Mouse (Mus musculus) forebrain, embryonic 13.5 days (tissue): ENCODE data around the gene Tasp1. TPM values are rescaled to one million over a fixed set of nuclear protein-coding genes. Genes with fewer than 3 reads are reported as not detected.
"Not testable (repeated sequence)": the region's sequence is repeated elsewhere in the genome, so short reads cannot be mapped to it uniquely, and the experiment has no call there.

ENCODE experiments used
- ATAC-seq: fragments of 200-750 bp; cut with Nextera tagmentation; 2 replicates; pipeline ENCODE4 v1.8.0; 2017
- H3K27ac ChIP-seq: fragments of 300-500 bp; sonication (generic); 2 replicates; pipeline ENCODE4 v1.5.1; 2015; ENCODE audit warnings: inconsistent platforms, mild to moderate bottlenecking, moderate library complexity
- H3K27me3 ChIP-seq: fragments of 300-500 bp; sonication (generic); 2 replicates; pipeline ENCODE4 v1.6.1; 2015; ENCODE audit warnings: mild to moderate bottlenecking, inconsistent platforms
- H3K36me3 ChIP-seq: fragments of 300-500 bp; sonication (generic); 2 replicates; pipeline ENCODE4 v1.6.1; 2015; ENCODE audit warnings: mild to moderate bottlenecking, inconsistent platforms; ENCODE audit not compliant: poor library complexity, severe bottlenecking
- H3K4me1 ChIP-seq: fragments of 300-500 bp; sonication (generic); 2 replicates; pipeline ENCODE4 v1.6.1; 2015; ENCODE audit warnings: inconsistent platforms
- H3K4me2 ChIP-seq: fragments of 300-500 bp; sonication (generic); 2 replicates; pipeline ENCODE4 v1.6.1; 2015; ENCODE audit warnings: inconsistent platforms, mild to moderate bottlenecking, moderate library complexity
- H3K4me3 ChIP-seq: fragments of 300-500 bp; sonication (generic); 2 replicates; pipeline ENCODE4 v1.5.1; 2015; ENCODE audit warnings: mild to moderate bottlenecking, inconsistent platforms
- H3K9ac ChIP-seq: fragments of 300-500 bp; sonication (generic); 2 replicates; pipeline ENCODE4 v1.6.1; 2015; ENCODE audit warnings: mild to moderate bottlenecking, inconsistent platforms
- H3K9me3 ChIP-seq: fragments of 300-500 bp; sonication (generic); replicated peaks from 2 replicates; pipeline ENCODE4 v1.6.1; 2016; ENCODE audit warnings: inconsistent platforms
- WGBS: fragments of 180-500 bp; shearing (Covaris S2); methylation state at CpG from one replicate; pipeline ENCODE4 v1.1.7; 2015; 5-methylcytosine and 5-hydroxymethylcytosine counted together
- polyA plus RNA-seq: library from polyadenylated mRNA; unstranded; fragments of >200 nt; fragmentation: Nextera tagmentation; extraction: Ambion mirVana; gene quantifications from 2 replicates; pipeline ENCODE4 v1.2.1, GENCODE M21; 2015

Gene Tasp1
- polyA plus RNA-seq, 1 experiment from 2014 or later: 16.1 TPM

DNA sequence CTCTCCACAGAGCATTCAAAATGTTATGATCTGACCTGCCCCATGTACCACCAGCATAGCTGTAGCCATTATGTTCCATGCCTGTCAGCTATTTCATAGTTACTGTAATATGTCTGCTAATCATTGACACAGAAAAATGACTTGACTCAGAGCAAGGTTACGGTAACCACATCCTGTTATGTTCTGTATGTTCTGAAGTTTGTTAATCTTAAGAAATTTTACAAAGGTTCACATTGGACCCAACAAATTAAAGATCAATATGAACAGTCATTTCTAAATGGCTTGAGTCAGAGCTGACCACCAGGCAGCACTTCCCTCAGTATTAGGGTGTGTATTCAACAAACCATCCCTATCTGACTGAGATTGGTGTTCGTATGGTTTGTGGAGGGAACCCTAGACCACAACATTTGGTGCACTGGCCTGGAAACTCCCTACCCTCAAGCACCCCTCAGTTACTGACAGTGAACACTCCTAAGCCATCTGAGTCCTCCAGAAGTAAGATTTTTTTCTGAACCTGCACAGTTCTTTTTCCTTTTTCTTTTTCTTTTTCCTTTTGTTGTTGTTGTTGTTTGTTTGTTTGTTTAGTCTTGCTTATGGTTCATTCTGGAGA is 24.0 kb downstream of the Tasp1 start:
- Histone ChIP-seq H3K27me3 (no peaks in the 10 kb centered on the region), H3K27ac (no peak overlapping the region), H3K4me2 (no peak overlapping the region), H3K4me3 (no peak overlapping the region), H3K9me3 (no peaks in the 10 kb centered on the region), H3K4me1 (no peaks in the 10 kb centered on the region), H3K9ac (no peak overlapping the region), H3K36me3 (peaks cover 23% of the 10 kb centered on the region)
- no peak for ATAC-seq
- WGBS: 94% methylated on average over 2 of the region's 2 CpGs

DNA sequence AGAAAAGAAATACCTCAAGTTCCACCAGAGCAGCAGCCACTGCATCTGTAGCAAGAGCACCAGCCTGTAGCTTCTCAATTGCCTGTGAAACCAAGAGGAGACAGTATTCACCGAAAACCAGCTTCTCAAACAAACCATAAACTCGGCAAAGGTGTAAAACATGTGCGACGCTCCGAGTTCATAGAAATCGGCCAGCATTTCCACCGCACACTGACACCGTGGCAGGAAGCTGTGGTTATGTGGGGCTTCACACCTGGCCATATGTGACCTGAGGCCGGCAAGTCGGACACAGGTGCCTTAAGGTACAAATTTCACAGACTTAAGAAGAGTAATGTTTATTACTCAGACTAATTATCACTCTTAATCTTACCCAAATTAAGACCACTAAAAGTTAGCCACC is 24.5 kb downstream of the Tasp1 start:
- H3K27me3 ChIP-seq: no peaks in the 10 kb centered on the region
- H3K4me2 ChIP-seq: no peak overlapping the region
- H3K36me3 ChIP-seq: peaks cover 20% of the 10 kb centered on the region
- H3K9me3 ChIP-seq: no peaks in the 10 kb centered on the region
- no peak overlapping the region for H3K27ac ChIP-seq
- no peak for ATAC-seq
- no peak overlapping the region for H3K9ac ChIP-seq
- H3K4me1 ChIP-seq: no peaks in the 10 kb centered on the region
- 98% methylated on average over 10 of the region's 10 CpGs for WGBS
- no peak overlapping the region for H3K4me3 ChIP-seq

DNA sequence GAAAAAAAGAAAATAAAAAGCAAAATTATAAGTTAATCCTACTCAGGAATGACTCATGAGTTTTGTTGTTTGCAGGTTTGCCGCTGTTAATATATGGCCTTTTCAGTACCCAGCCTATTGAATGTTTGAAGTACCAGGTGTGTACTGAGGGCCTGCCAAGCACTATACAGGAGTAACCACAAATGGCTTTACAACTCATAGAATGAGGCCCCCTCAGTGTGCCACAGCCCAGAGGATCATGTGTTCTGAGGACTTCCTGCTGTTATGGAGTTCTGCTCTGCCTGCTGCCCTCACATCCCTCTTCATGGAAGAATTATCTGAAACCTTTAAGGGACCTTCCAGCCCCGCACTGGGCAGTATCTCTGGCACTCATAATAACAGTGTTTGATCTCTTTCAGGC is 29.1 kb downstream of the Tasp1 start:
- Histone ChIP-seq H3K4me2 (no peak overlapping the region), H3K36me3 (peaks cover 15% of the 10 kb centered on the region), H3K9ac (no peak overlapping the region), H3K27me3 (no peaks in the 10 kb centered on the region), H3K27ac (no peak overlapping the region), H3K9me3 (no peaks in the 10 kb centered on the region), H3K4me1 (no peaks in the 10 kb centered on the region), H3K4me3 (no peak overlapping the region)
- 92% methylated on average over 2 of the region's 2 CpGs for WGBS
- ATAC-seq: no peak

DNA sequence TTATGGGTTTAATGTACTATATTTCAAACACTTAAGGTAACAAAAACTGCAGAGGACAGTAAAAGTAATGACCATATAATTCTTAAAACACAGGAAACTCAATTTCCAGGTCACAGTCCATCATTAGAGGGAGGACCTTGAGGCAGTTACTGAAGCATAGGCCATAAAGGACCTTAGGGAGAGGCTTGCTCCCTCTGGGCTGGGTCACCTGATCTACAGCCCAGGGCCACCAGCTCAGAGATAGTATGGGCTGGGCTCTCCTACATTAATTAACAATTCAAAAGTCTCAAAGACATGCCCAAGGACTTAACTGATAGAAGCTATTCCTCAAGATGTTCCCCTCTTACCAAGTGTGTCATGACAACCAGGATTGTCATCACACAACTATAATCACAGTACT is 29.8 kb downstream of the Tasp1 start:
- Histone ChIP-seq H3K27me3 (no peaks in the 10 kb centered on the region), H3K36me3 (peaks cover 15% of the 10 kb centered on the region), H3K9ac (no peak overlapping the region), H3K4me2 (no peak overlapping the region), H3K27ac (no peak overlapping the region), H3K9me3 (no peaks in the 10 kb centered on the region), H3K4me1 (no peaks in the 10 kb centered on the region), H3K4me3 (no peak overlapping the region)
- no peak for ATAC-seq

DNA sequence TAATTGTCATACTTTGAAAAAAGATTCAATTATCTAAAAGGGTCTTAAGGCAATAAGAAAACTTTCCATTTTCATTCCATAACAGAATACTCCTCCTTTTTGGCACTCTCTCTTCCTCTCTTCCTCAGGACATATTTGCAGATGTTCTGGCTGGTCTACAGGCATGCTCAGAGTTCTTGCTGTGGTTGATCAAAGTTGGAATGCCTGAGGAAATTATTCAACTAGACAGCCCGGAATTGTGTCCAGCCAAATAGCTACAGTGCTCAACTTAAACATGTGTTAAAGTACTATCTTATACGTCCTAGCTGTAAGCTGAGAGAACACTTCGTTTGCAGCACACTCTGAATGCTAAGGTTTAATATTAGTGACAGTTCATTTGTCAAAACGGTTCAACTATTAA is 41.7 kb downstream of the Tasp1 start:
- Histone ChIP-seq H3K4me3 (no peak overlapping the region), H3K4me1 (no peaks in the 10 kb centered on the region), H3K4me2 (no peak overlapping the region), H3K27ac (no peak overlapping the region), H3K36me3 (peaks cover 24% of the 10 kb centered on the region), H3K27me3 (no peaks in the 10 kb centered on the region), H3K9ac (no peak overlapping the region), H3K9me3 (no peaks in the 10 kb centered on the region)
- ATAC-seq: no peak
- 86% methylated on average over 4 of the region's 4 CpGs for WGBS

DNA sequence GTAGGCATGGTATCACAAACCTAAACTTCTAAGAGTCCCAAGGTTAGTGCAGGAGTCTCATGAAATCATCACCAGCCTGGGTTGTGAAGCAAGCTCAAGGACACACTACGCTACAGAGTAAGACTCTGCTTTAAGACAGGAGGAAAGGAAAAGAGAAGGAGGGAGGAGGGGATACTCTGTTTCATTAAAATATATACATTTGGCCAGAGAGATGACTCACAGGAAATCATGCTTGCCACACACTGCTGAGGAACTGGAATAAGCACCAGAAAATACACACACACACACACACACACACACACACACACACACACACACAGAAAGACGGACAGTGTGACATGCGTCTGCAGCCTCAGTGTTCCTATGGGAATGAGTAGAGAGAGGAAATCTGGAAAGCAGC is 59.2 kb downstream of the Tasp1 start:
- Histone ChIP-seq H3K4me1 (no peaks in the 10 kb centered on the region), H3K27ac (no peak overlapping the region), H3K4me2 (no peak overlapping the region), H3K9me3 (no peaks in the 10 kb centered on the region), H3K9ac (no peak overlapping the region), H3K36me3 (no peaks in the 10 kb centered on the region; the same call in 1 of the 2 replicates), H3K4me3 (no peak overlapping the region), H3K27me3 (no peaks in the 10 kb centered on the region)
- ATAC-seq: no peak
- 92% methylated on average over 3 of the region's 3 CpGs for WGBS

DNA sequence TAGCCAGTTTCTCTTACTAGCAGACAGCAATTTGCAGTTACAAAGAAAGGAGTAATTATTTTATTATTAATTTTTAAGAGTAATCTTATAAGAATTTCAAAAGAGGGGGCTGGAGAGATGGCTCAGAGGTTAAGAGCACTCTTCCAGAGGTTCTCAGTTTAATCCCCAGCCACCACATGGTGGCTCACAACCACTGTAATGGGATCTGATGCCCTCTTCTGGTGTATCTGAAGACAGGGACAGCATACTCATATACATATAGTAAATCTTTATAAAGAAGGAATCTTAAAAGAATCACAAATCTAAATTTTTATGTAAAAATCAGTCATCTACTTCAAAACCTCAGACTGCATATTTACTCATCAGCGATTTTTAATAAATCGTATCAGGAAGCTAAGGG is 68.4 kb downstream of the Tasp1 start:
- no peak overlapping the region for H3K9ac ChIP-seq
- no peaks in the 10 kb centered on the region for H3K4me1 ChIP-seq
- WGBS: 99% methylated on average over 2 of the region's 2 CpGs
- no peaks in the 10 kb centered on the region for H3K27me3 ChIP-seq
- ATAC-seq: no peak
- H3K36me3 ChIP-seq: peaks cover 10% of the 10 kb centered on the region; the same call in 1 of the 2 replicates
- H3K4me3 ChIP-seq: no peak overlapping the region
- H3K4me2 ChIP-seq: no peak overlapping the region
- H3K27ac ChIP-seq: no peak overlapping the region
- no peaks in the 10 kb centered on the region for H3K9me3 ChIP-seq

- H3K9me3 ChIP-seq, H3K27ac ChIP-seq, H3K4me1 ChIP-seq, H3K4me3 ChIP-seq, H3K27me3 ChIP-seq, H3K9ac ChIP-seq, ATAC-seq, H3K4me2 ChIP-seq: not testable (repeated sequence)
- H3K36me3 ChIP-seq: peaks cover 14% of the 10 kb centered on the region
- WGBS: 100% methylated on average over 1 of the region's 1 CpGs
Observed at GRCm38 (mm10) chr2:139989907-139990306, 76.7 kb downstream of the Tasp1 start.

DNA sequence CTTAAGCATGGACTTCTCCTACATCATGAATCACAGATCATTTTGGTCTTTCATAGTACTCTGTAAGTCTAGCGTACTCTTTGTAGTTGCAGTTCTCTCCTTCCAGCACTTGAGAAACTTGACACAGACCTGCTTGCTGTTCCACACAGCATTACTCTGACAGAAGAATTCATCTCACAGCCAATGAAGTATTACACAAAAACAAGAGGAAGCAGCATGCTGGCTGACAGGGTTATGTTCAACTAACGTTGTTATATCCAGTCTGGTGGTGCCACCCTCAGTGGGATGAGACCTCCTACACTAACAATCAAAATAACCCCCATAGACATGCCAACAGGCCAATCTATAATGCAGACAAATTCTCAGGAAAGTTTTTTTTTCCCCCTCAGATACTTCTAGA is 99.2 kb downstream of the Tasp1 start:
- Histone ChIP-seq H3K9me3 (no peaks in the 10 kb centered on the region), H3K36me3 (no peaks in the 10 kb centered on the region), H3K4me1 (no peaks in the 10 kb centered on the region), H3K27ac (no peak overlapping the region), H3K4me2 (no peak overlapping the region), H3K27me3 (no peaks in the 10 kb centered on the region), H3K4me3 (no peak overlapping the region), H3K9ac (no peak overlapping the region)
- ATAC-seq: no peak
- WGBS: 82% methylated on average over 2 of the region's 2 CpGs

- no peaks in the 10 kb centered on the region for H3K9me3 ChIP-seq
- no peaks in the 10 kb centered on the region for H3K36me3 ChIP-seq
- no peak overlapping the region for H3K4me3 ChIP-seq
- ATAC-seq: 0 out of 2 replicates have a peak, but pooled peaks have one; percentile 33
- no peak overlapping the region for H3K27ac ChIP-seq
- H3K9ac ChIP-seq: no peak overlapping the region
- 53% methylated on average over 3 of the region's 3 CpGs for WGBS
- no peaks in the 10 kb centered on the region for H3K27me3 ChIP-seq
- H3K4me1 ChIP-seq: no peaks in the 10 kb centered on the region
- H3K4me2 ChIP-seq: no peak overlapping the region
Observed at GRCm38 (mm10) chr2:139966288-139966687, 100.3 kb downstream of the Tasp1 start.

GRCm38 (mm10) chr2:139948843-139949242 is 117.8 kb downstream of the Tasp1 start:
- Histone ChIP-seq H3K4me2 (no peak overlapping the region), H3K36me3 (peaks cover 3% of the 10 kb centered on the region; the same call in 1 of the 2 replicates), H3K27ac (no peak overlapping the region), H3K4me3 (no peak overlapping the region), H3K9me3 (no peaks in the 10 kb centered on the region), H3K9ac (no peak overlapping the region), H3K4me1 (no peaks in the 10 kb centered on the region), H3K27me3 (no peaks in the 10 kb centered on the region)
- 0 out of 2 replicates have a peak, but pooled peaks have one; percentile 50 for ATAC-seq
- 63% methylated on average over 1 of the region's 1 CpGs for WGBS

DNA sequence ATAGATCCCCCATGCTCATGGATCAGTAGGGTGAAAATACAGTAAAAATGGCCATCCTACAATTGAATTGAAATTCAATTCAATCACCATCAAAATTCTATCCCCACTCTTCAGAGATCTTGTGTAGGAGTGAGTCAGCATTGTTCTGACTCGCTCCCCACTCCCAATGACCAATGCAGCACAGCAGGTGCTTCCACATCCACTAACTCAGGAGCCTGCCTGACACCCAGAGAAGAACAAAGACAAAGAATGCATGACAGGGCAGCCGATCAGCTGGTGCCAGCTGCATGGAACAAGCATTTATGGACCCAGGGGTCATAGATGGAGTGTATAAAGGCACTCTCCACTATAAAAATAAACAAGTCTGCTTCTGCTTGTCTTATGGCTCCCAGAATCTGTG is 129.0 kb downstream of the Tasp1 start:
- no peak overlapping the region for H3K9ac ChIP-seq
- H3K4me2 ChIP-seq: no peak overlapping the region
- H3K4me3 ChIP-seq: no peak overlapping the region
- 57% methylated on average over 2 of the region's 2 CpGs for WGBS
- H3K36me3 ChIP-seq: peaks cover 10% of the 10 kb centered on the region; the same call in 1 of the 2 replicates
- ATAC-seq: no peak
- no peaks in the 10 kb centered on the region for H3K9me3 ChIP-seq
- no peaks in the 10 kb centered on the region for H3K4me1 ChIP-seq
- no peaks in the 10 kb centered on the region for H3K27me3 ChIP-seq
- H3K27ac ChIP-seq: no peak overlapping the region

DNA sequence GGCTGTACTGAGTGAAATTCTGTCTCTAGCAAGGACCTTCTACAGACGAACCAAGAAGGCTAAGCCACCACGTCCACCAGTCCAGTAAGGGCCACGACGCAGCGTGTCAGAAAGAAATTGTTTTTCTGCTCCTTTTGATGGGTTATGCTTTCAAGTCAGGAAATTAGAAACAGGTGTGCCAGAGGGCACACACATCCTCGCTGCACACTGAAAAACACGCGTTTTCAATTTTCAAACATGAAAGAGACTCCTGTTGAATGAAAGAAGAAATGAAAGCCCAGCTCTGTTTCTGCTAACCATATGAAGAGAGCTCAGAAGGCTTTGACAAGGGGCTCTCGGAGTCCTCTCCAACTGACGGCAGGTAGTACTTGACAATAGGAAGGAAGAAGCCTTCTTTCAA is 132.0 kb downstream of the Tasp1 start:
- no peak overlapping the region for H3K9ac ChIP-seq
- 0 out of 2 replicates have a peak, but pooled peaks cover 4% of the 10 kb centered on the region for H3K36me3 ChIP-seq
- no peaks in the 10 kb centered on the region for H3K9me3 ChIP-seq
- H3K4me2 ChIP-seq: no peak overlapping the region
- 92% methylated on average over 10 of the region's 10 CpGs for WGBS
- H3K27me3 ChIP-seq: no peaks in the 10 kb centered on the region
- H3K27ac ChIP-seq: no peak overlapping the region
- no peak overlapping the region for H3K4me3 ChIP-seq
- H3K4me1 ChIP-seq: no peaks in the 10 kb centered on the region
- no peak for ATAC-seq
